Mouse (Mus musculus) heart, adult 2 months (tissue): ENCODE results near the gene Mrpl9. TPM values are rescaled to one million over a fixed set of nuclear protein-coding genes. Genes with fewer than 3 reads are reported as not detected.

ENCODE experiments used
- DNase-seq, 2 experiments: peaks; one replicate each; pipeline ENCODE4 v3.0.0; 2021
- H3K27ac ChIP-seq: fragments of 200-600 bp; 2 replicates; pipeline ENCODE4 v1.8.1; 2022
- H3K27me3 ChIP-seq: fragments of 200-500 bp; 2 replicates; pipeline ENCODE4 v1.6.1; 2012; ENCODE audit warnings: mild to moderate bottlenecking, low read length, inconsistent platforms, mixed read lengths; ENCODE audit not compliant: control insufficient read depth, insufficient read depth
- H3K36me3 ChIP-seq: fragments of 200-500 bp; 2 replicates; pipeline ENCODE4 v1.6.1; 2012; ENCODE audit warnings: low read length, inconsistent platforms; ENCODE audit not compliant: control insufficient read depth, insufficient read depth
- H3K4me1 ChIP-seq: fragments of 200-500 bp; 2 replicates; pipeline ENCODE4 v1.6.1; 2011; ENCODE audit warnings: low read length; ENCODE audit not compliant: control insufficient read depth, insufficient read depth
- H3K4me3 ChIP-seq: fragments of 200-600 bp; 2 replicates; pipeline ENCODE4 v1.8.1; 2022
- H3K79me2 ChIP-seq: fragments of 200-500 bp; replicated peaks from 2 replicates; pipeline ENCODE4 v1.6.1; 2012; ENCODE audit warnings: mild to moderate bottlenecking, inconsistent platforms, low read length, moderate library complexity, mixed read lengths; ENCODE audit not compliant: control insufficient read depth, insufficient read depth
- H3K9ac ChIP-seq: fragments of 200-500 bp; 2 replicates; pipeline ENCODE4 v1.6.1; 2012; ENCODE audit warnings: low read depth, mild to moderate bottlenecking, control low read depth, inconsistent platforms, low read length, mixed read lengths
- CTCF ChIP-seq: fragments of 200-600 bp; IDR thresholded peaks from 2 replicates; pipeline ENCODE4 v1.8.1; 2022; ENCODE audit warnings: antibody characterized with exemption, mild to moderate bottlenecking, moderate library complexity
- EP300 ChIP-seq: fragments of 200-500 bp; IDR thresholded peaks from 2 replicates; pipeline ENCODE4 v1.6.1; 2011; ENCODE audit warnings: low read depth, low read length, control low read depth; ENCODE audit not compliant: insufficient read depth
- POLR2A ChIP-seq: fragments of 200-500 bp; IDR thresholded peaks from 2 replicates; pipeline ENCODE4 v1.6.1; 2011; ENCODE audit warnings: mild to moderate bottlenecking, low read depth, low read length, control low read depth; ENCODE audit not compliant: insufficient read depth
- WGBS: fragments of 180-500 bp; shearing (Covaris S2); methylation state at CpG from one replicate; pipeline ENCODE4 v1.1.7; 2018; 5-methylcytosine and 5-hydroxymethylcytosine counted together
- intact Hi-C: fragments of 180-260 bp; cut with DNase I; formaldehyde crosslinking; loops from one replicate; pipeline ENCODE4 v1.15.1; 2025
- long read RNA-seq: library from polyadenylated mRNA; stranded (forward); transcript quantifications from one replicate; pipeline ENCODE4 v2.0.0, GENCODE M21; 2021
- polyA plus RNA-seq: library from polyadenylated mRNA; depleted of rRNA; stranded (reverse); fragments of >200 nt; gene quantifications from 2 replicates; pipeline ENCODE4 v1.2.3, GENCODE M21; 2012; rRNA removed
- total RNA-seq, 2 experiments: library from RNA; stranded (reverse); gene quantifications; 2 replicates each; pipeline ENCODE4 v1.2.3; 2021

Mrpl9 gene
- total RNA-seq (10 to 100 TPM; 62.0 to 64.1 TPM), polyA plus RNA-seq (43.9 and 65.8 TPM in 2 replicates)
- long read RNA-seq, transcript Mrpl9-201 (7 exons, 1,612 nt), result major isoform, 50 of 57 reads
- long read RNA-seq, partial matches to known transcripts, result 6 of 57 reads
- long read RNA-seq, other reads (novel, unspliced or antisense), result 1 of 57 reads

- peak within 1 kb of the TSS; percentile 99 for H3K9ac ChIP-seq
- intact Hi-C loops, result loop anchor here (2.0 to 10.0 kb wide), 2 partner anchors 70 to 128 kb away; partner anchors contain the start of genes Rorc and Them4
- 0 out of 2 replicates have a peak, but pooled peaks cover 3% of the 10 kb centered on the region for H3K27me3 ChIP-seq
- H3K79me2 ChIP-seq, result 0 out of 2 replicates have a peak, but pooled peaks cover 1% of the 10 kb centered on the region
- under 1% methylated on average over 39 of the region's 39 CpGs for WGBS
- H3K4me3 ChIP-seq, result peak within 1 kb of the TSS; percentile 94
- DNase-seq, result peak; percentile 95 to 96
- peaks cover 1% of the 10 kb centered on the region for H3K4me1 ChIP-seq
- peak within 1 kb of the TSS; percentile 85 for H3K27ac ChIP-seq
- H3K36me3 ChIP-seq, result peaks cover 2% of the 10 kb centered on the region; the same call in 1 of the 2 replicates
- TF ChIP-seq EP300 (no peak), POLR2A (peak; percentile 89)
Measured at GRCm38 (mm10) chr3:94442951-94443596, at the start of gene Mrpl9. Gene Mrpl9, plus strand, starts transcription at chr3:94443318.

GRCm38 (mm10) chr3:94396336-94396735, 46.8 kb upstream of the Mrpl9 start:
- Histone ChIP-seq H3K27ac (no peak overlapping the region), H3K9ac (no peak overlapping the region), H3K4me3 (no peak overlapping the region), H3K27me3 (no peaks in the 10 kb centered on the region), H3K79me2 (no peaks in the 10 kb centered on the region), H3K4me1 (no peaks in the 10 kb centered on the region), H3K36me3 (no peaks in the 10 kb centered on the region)
- TF ChIP-seq EP300, result no peak
- no peak for TF ChIP-seq CTCF
- TF ChIP-seq POLR2A, result no peak
- no peak for DNase-seq
- intact Hi-C loops, result no loop called here
- WGBS, result 83% methylated on average over 1 of the region's 1 CpGs

GRCm38 (mm10) chr3:94396851-94397250, 46.3 kb upstream of the Mrpl9 start:
- H3K36me3 ChIP-seq, result no peaks in the 10 kb centered on the region
- no peak overlapping the region for H3K4me3 ChIP-seq
- H3K79me2 ChIP-seq, result no peaks in the 10 kb centered on the region
- DNase-seq, result no peak
- 83% methylated on average over 4 of the region's 4 CpGs for WGBS
- intact Hi-C loops, result no loop called here
- no peak overlapping the region for H3K9ac ChIP-seq
- no peak overlapping the region for H3K27ac ChIP-seq
- H3K4me1 ChIP-seq, result no peaks in the 10 kb centered on the region
- H3K27me3 ChIP-seq, result no peaks in the 10 kb centered on the region
- no peak for TF ChIP-seq POLR2A
- TF ChIP-seq CTCF, result no peak
- TF ChIP-seq EP300, result no peak

- WGBS, result 70% methylated on average over 6 of the region's 6 CpGs
- H3K27ac ChIP-seq, result no peak within 1 kb of the TSS
- H3K27me3 ChIP-seq, result no peaks in the 10 kb centered on the region
- TF ChIP-seq CTCF (no peak), EP300 (no peak), POLR2A (no peak)
- H3K9ac ChIP-seq, result no peak within 1 kb of the TSS
- no peak for DNase-seq
- no peaks in the 10 kb centered on the region for H3K4me1 ChIP-seq
- no peaks in the 10 kb centered on the region for H3K79me2 ChIP-seq
- no peaks in the 10 kb centered on the region for H3K36me3 ChIP-seq
- no peak within 1 kb of the TSS for H3K4me3 ChIP-seq
- intact Hi-C loops, result no loop called here
Measured at GRCm38 (mm10) chr3:94398217-94398616, 44.9 kb upstream of the Mrpl9 start, which contains the start of gene Lingo4. Gene Lingo4, plus strand, starts transcription at chr3:94398517.

GRCm38 (mm10) chr3:94398943-94399481, 44.1 kb upstream of the Mrpl9 start:
- no peak overlapping the region for H3K9ac ChIP-seq
- no peaks in the 10 kb centered on the region for H3K27me3 ChIP-seq
- H3K36me3 ChIP-seq, result no peaks in the 10 kb centered on the region
- DNase-seq, result no peak
- 4% methylated on average over 20 of the region's 20 CpGs for WGBS
- intact Hi-C loops, result no loop called here
- H3K27ac ChIP-seq, result no peak overlapping the region
- no peaks in the 10 kb centered on the region for H3K4me1 ChIP-seq
- TF ChIP-seq CTCF, result no peak
- no peak for TF ChIP-seq EP300
- no peak for TF ChIP-seq POLR2A
- H3K4me3 ChIP-seq, result no peak overlapping the region
- H3K79me2 ChIP-seq, result no peaks in the 10 kb centered on the region

GRCm38 (mm10) chr3:94399663-94400310, 43.3 kb upstream of the Mrpl9 start:
- Histone ChIP-seq H3K79me2 (no peaks in the 10 kb centered on the region), H3K4me3 (no peak overlapping the region), H3K27me3 (no peaks in the 10 kb centered on the region), H3K27ac (no peak overlapping the region), H3K36me3 (no peaks in the 10 kb centered on the region), H3K9ac (no peak overlapping the region), H3K4me1 (no peaks in the 10 kb centered on the region)
- TF ChIP-seq POLR2A (no peak), EP300 (no peak), CTCF (no peak)
- intact Hi-C loops, result no loop called here
- WGBS, result 51% methylated on average over 5 of the region's 5 CpGs
- no peak for DNase-seq
